Mouse (Mus musculus): ENCODE data around the gene Rab5c. TPM values are rescaled to one million over a fixed set of nuclear protein-coding genes. Genes with fewer than 3 reads are reported as not detected.

Rab5c gene
- 16.8 and 37.2 TPM in 2 replicates for polyA plus RNA-seq (2016; fragmentation: Nextera tagmentation; extraction: Ambion mirVana)

DNA sequence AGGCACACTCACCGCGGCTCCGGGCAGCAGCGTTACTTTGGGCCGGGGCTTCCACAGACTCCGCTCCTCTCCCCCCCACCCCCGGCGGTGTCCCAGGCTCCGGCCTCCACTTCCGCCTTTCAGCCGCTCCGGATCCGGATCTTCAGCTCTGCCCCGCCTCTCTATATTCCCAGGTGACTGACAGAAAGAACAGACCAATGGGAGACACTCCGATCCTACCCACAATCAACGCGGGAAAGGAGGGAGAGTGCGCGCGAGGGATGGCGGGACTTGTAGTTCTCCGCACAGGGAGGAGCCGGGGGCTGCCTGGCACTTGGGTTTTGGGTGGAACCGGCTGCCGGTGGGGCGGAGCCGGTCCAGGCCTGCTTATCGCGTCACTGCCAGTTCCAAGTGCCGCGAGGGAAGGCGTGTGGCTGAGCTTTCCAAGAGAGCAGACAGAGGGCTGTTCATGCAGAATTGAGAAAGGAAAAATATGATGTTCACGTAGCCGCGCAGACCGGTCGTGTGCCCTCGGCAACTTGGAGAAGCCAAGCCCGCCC is at the start of gene Rab5c:
Rab5c (minus strand) TSS at position 150 of the 539 bp plus-strand sequence.
- Histone ChIP-seq H3K4me1 (replicated peaks) (peaks cover 25% of the 10 kb centered on the region), H3K4me3 (peak within 1 kb of the TSS; percentile 98), H3K36me3 (peaks cover 20% of the 10 kb centered on the region), H3K9me3 (no peaks in the 10 kb centered on the region), H3K27ac (peak within 1 kb of the TSS; percentile 93), H3K27me3 (ENCODE audit: insufficient read depth, poor library complexity, severe bottlenecking) (peaks cover 4% of the 10 kb centered on the region; the same call in 1 of the 2 replicates)
- peak; percentile 99 for DNase-seq (ENCODE audit: low spot score)
- WGBS, result under 1% methylated on average over 39 of the region's 39 CpGs

DNA sequence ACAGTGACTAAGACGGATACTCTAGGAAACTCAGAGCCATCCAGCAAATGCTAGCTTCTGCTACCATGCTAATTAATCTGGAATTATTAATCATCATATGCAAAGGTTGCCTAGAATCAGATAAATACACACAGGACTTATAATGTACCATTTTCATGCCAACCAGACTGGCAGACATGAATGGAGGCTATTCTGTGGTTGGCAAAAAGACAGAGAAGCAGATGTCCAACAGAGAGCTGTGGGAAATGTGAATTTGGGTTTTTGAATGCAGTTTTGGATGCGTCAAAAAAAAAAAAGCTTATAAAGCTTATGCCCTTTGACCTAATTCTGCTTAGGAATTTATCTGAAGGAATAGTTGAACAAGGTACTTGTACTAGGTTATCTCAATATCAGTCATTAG is 47.8 kb upstream of the Rab5c start:
- Histone ChIP-seq H3K27me3 (ENCODE audit: insufficient read depth, poor library complexity, severe bottlenecking) (no peaks in the 10 kb centered on the region), H3K9me3 (no peaks in the 10 kb centered on the region), H3K27ac (no peak overlapping the region), H3K4me1 (replicated peaks) (peaks cover 21% of the 10 kb centered on the region), H3K4me3 (no peak overlapping the region), H3K36me3 (peaks cover 43% of the 10 kb centered on the region)
- DNase-seq (ENCODE audit: low spot score), result no peak
- 94% methylated on average over 2 of the region's 2 CpGs for WGBS

DNA sequence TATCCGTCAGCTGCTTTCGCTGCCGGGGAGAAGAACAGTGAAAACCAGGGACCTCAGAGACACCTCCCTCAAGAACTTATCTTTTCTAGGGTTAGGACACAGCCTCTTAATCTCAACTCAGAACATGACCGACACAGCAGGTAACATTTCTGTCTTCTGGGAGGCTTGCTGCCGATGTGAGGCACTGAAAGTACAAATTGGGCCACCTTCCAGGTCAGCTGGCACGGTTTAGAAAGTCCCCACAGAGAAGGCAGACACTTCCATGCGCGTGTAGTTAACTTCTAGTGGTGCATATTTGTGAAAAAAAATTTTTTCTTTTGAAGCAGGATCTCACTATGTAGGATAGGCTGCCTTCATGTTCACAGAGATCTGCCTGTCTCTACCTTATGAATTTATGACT is 46.3 kb upstream of the Rab5c start:
- DNase-seq (ENCODE audit: low spot score), result no peak
- no peaks in the 10 kb centered on the region for H3K27me3 ChIP-seq (ENCODE audit: insufficient read depth, poor library complexity, severe bottlenecking)
- peaks cover 17% of the 10 kb centered on the region for H3K4me1 ChIP-seq (replicated peaks)
- no peaks in the 10 kb centered on the region for H3K9me3 ChIP-seq
- peaks cover 42% of the 10 kb centered on the region for H3K36me3 ChIP-seq
- no peak overlapping the region for H3K27ac ChIP-seq
- 87% methylated on average over 8 of the region's 8 CpGs for WGBS
- no peak overlapping the region for H3K4me3 ChIP-seq

DNA sequence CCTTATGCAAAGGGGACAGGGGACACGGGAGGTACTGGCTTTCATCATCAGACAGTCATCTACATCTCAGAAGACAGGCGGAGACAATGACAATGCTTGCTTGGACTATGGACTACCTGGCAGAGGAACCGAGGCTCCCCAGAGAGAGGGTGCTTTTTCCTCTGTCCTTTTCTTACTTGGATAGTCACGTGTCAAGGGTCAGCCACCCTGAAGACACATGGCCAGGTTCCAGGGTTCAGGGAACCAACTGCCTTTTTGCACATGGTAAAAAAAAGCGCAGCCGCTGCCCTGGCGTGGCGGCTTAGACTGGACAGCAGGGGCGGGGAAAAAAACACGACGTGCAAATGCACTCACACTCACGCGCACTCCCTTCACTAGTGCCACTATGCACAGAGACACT is 44.6 kb upstream of the Rab5c start:
- no peak overlapping the region for H3K27ac ChIP-seq
- H3K9me3 ChIP-seq, result no peaks in the 10 kb centered on the region
- H3K27me3 ChIP-seq (ENCODE audit: insufficient read depth, poor library complexity, severe bottlenecking), result no peaks in the 10 kb centered on the region
- H3K4me1 ChIP-seq (replicated peaks), result peaks cover 17% of the 10 kb centered on the region
- H3K4me3 ChIP-seq, result no peak overlapping the region
- WGBS, result 86% methylated on average over 13 of the region's 13 CpGs
- DNase-seq (ENCODE audit: low spot score), result no peak
- peaks cover 33% of the 10 kb centered on the region for H3K36me3 ChIP-seq

DNA sequence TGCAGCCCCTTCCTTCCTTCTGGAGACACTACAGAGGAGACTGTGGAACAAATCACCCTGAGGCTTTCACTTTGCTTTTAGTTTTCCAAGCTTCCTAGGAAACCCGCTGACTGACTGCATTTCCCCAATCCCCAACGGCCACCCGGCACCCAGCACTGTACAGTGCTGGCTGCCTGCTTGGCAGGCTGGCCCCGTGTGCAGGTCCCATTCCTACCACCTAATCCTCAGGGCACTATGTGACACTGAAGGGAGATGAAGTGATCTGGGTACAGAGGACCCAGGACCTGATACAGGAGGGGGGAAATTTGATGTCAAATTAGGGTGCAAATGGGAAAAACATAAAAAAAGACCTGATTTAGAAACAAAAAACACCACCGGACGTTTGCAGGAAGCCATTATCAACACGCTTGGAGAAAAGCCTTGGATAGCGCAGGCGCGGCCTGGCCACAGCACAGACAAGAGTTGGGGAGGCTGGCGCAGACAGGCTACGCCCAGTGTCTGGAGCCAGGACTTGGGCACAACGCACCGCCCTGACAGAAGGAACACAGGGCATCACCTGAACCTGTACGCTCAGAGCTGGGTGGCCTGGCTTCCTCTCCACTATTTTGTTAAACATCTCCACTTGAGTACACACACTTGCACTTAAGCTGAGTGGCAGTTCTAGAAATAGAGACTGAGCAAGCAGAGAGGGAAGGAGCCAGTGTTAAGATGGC is 43.9 kb upstream of the Rab5c start:
- WGBS, result 92% methylated on average over 15 of the region's 15 CpGs
- Histone ChIP-seq H3K9me3 (no peaks in the 10 kb centered on the region), H3K4me1 (replicated peaks) (peaks cover 12% of the 10 kb centered on the region), H3K27me3 (ENCODE audit: insufficient read depth, poor library complexity, severe bottlenecking) (no peaks in the 10 kb centered on the region), H3K4me3 (no peak overlapping the region), H3K36me3 (peaks cover 33% of the 10 kb centered on the region), H3K27ac (no peak overlapping the region)
- DNase-seq (ENCODE audit: low spot score), result no peak

DNA sequence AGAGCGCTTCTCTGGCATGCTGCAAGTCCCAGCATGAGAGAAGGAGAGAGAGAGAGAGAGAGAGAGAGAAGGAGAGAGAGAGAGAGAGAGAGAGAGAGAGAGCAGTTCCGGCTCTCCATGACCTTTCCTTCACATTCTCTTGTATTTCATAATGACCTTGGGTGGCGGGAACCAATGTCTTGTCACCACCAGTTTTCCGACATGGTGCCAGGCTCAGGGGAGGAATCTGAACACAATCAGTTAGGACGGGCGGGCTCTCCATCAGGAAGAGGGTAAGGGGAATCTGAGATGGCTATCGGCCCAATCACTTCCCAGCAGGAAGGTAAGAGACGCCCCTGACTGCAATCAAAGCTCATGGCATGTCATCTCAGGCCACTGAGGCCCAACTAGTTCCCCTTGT is 42.2 kb upstream of the Rab5c start:
- H3K27me3 ChIP-seq (ENCODE audit: insufficient read depth, poor library complexity, severe bottlenecking), result no peaks in the 10 kb centered on the region
- no peak overlapping the region for H3K4me3 ChIP-seq
- H3K9me3 ChIP-seq, result no peaks in the 10 kb centered on the region
- H3K4me1 ChIP-seq (replicated peaks), result peaks cover 4% of the 10 kb centered on the region; the same call in 1 of the 2 replicates
- peaks cover 29% of the 10 kb centered on the region for H3K36me3 ChIP-seq
- DNase-seq (ENCODE audit: low spot score), result no peak
- 81% methylated on average over 8 of the region's 8 CpGs for WGBS
- no peak overlapping the region for H3K27ac ChIP-seq

DNA sequence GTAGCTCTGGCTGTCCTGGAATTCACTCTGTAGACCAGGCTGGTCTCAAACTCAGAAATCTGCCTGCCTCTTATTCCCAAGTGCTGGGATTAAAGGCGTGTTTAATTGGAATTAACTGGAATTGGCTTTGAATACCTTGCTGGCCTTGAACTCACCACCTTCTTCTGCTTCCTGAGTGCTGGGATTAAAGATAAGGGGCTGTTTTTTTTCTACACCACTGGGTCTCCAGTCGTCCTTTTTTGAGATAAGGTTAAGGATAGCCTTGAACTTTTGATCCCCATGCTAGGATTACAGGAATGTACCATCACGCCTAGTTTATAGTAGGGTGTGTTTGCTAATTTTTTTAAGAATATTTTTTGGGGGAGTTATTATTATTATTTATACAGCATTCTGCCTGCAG is 40.1 kb upstream of the Rab5c start:
- 76% methylated on average over 3 of the region's 3 CpGs for WGBS
- DNase-seq (ENCODE audit: low spot score), result no peak
- Histone ChIP-seq H3K27ac (no peak overlapping the region), H3K27me3 (ENCODE audit: insufficient read depth, poor library complexity, severe bottlenecking) (no peaks in the 10 kb centered on the region), H3K9me3 (no peaks in the 10 kb centered on the region), H3K4me1 (replicated peaks) (no peaks in the 10 kb centered on the region), H3K36me3 (peaks cover 24% of the 10 kb centered on the region), H3K4me3 (no peak overlapping the region)

DNA sequence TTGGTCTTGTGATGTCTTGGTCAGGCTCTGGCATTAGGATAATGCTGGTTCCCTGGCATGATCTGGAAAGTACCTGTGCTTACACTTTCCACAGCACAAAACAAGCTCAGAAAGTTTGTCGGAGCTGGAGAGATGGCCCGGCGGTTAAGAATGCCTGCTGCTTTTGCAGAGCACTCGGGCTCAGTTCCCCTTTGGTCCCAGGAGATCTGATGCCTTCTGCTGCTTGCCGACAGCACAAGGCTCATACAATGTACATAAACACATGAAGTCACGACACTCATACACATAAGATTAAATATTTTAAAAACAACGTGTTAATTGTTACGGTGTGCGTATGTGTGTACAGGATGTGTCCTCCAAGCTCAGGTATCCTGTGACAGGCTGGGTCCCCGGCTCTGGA is 37.9 kb upstream of the Rab5c start:
- no peak overlapping the region for H3K27ac ChIP-seq
- no peak overlapping the region for H3K4me3 ChIP-seq
- H3K4me1 ChIP-seq (replicated peaks), result no peaks in the 10 kb centered on the region
- WGBS, result 87% methylated on average over 10 of the region's 10 CpGs
- H3K27me3 ChIP-seq (ENCODE audit: insufficient read depth, poor library complexity, severe bottlenecking), result no peaks in the 10 kb centered on the region
- H3K9me3 ChIP-seq, result no peaks in the 10 kb centered on the region
- peaks cover 8% of the 10 kb centered on the region; the same call in 1 of the 2 replicates for H3K36me3 ChIP-seq
- no peak for DNase-seq (ENCODE audit: low spot score)

DNA sequence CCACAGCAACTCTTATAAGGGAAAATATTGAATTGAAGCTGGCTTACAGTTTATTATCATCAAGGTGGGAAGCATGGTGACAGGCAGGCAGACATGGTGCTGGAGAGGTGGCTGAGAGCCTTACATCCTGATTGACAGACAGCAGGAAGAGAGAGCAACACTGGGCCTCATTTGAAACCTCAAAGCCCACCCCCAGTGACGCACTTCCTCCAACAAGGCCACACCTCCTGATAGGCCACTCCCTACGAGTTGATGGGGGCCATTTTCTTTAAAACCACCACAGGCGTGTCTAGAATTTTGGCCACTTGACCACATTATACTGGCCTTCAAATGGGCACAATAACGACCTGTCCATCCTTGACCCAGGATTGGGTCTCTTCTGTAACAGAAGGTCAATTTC is 36.2 kb upstream of the Rab5c start:
- peaks cover 12% of the 10 kb centered on the region for H3K4me1 ChIP-seq (replicated peaks)
- H3K36me3 ChIP-seq, result peaks cover 2% of the 10 kb centered on the region; the same call in 1 of the 2 replicates
- WGBS, result 81% methylated on average over 4 of the region's 4 CpGs
- DNase-seq (ENCODE audit: low spot score), result no peak
- no peaks in the 10 kb centered on the region for H3K9me3 ChIP-seq
- H3K27me3 ChIP-seq (ENCODE audit: insufficient read depth, poor library complexity, severe bottlenecking), result no peaks in the 10 kb centered on the region
- no peak overlapping the region for H3K4me3 ChIP-seq
- H3K27ac ChIP-seq, result no peak overlapping the region

DNA sequence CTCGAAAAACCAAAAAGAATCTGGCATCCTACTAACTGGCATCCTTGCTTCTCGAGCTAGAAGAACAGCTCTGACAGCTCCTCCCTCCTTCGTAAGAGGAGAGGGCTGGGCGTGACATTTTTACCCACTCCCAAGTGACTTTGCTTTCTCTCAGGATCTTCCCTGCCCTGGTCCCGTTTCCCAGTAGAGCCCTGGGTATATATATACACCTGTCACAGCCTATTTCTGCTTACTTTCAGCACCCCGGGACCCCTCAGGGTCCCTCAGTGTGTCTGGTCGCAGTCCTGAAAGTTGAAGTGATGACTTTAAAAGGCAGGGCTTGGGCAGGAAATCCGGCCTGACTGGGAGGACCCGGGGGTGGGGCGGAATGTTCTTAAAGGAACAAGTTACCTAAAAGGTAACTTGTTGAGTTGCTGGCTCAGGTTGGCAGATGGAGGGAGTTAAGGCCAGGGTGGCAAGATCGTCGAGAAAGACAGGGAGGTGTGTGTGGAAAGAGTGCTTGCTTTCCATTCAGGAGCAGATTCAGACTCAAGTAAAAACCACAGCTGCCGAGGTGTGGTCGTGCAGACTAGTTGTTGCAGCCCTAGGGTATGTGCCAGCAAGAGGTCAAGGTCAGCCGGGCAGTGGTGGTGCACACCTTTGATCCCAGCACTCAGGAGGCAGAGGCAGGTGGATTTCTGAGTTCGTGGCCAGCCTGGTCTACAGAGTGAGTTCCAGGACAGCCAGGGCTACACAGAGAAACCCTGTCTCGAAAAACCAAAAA is 32.8 kb upstream of the Rab5c start, which contains the start of gene Ghdc:
Ghdc (minus strand) TSS at position 312 of the 763 bp plus-strand sequence.
- peak within 1 kb of the TSS; percentile 59 for H3K4me3 ChIP-seq
- peak within 1 kb of the TSS; percentile 56; the same call in 1 of the 2 replicates for H3K27ac ChIP-seq
- 25% methylated on average over 17 of the region's 17 CpGs for WGBS
- DNase-seq (ENCODE audit: low spot score), result peak; percentile 58
- no peaks in the 10 kb centered on the region for H3K36me3 ChIP-seq
- no peaks in the 10 kb centered on the region for H3K9me3 ChIP-seq
- H3K27me3 ChIP-seq (ENCODE audit: insufficient read depth, poor library complexity, severe bottlenecking), result no peaks in the 10 kb centered on the region
- H3K4me1 ChIP-seq (replicated peaks), result peaks cover 12% of the 10 kb centered on the region

DNA sequence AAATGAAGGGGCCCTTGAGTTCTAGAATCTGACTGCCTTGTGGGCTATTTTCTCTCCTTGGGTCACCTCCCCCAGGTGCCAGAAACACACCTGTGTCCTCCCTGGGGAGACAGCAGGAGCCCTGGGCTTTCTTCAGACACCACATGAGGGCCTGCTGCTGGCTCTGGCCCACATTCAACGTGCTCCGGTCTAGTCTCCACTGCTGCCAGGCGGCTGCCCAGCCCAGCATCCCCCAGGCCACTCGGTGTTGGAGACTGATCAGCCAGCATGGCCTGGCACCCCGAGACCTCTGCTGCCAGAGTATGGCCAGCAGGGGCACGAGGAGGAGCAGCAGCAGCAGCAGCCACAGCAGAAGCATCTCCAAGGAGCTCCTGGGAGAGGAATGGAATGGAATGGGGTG is 32.0 kb upstream of the Rab5c start:
- peak overlapping the region; percentile 56; the same call in 1 of the 2 replicates for H3K27ac ChIP-seq
- no peaks in the 10 kb centered on the region for H3K9me3 ChIP-seq
- DNase-seq (ENCODE audit: low spot score), result peak; percentile 12
- 51% methylated on average over 6 of the region's 6 CpGs for WGBS
- H3K4me1 ChIP-seq (replicated peaks), result peaks cover 12% of the 10 kb centered on the region
- no peaks in the 10 kb centered on the region for H3K36me3 ChIP-seq
- peak overlapping the region; percentile 59 for H3K4me3 ChIP-seq
- no peaks in the 10 kb centered on the region for H3K27me3 ChIP-seq (ENCODE audit: insufficient read depth, poor library complexity, severe bottlenecking)

DNA sequence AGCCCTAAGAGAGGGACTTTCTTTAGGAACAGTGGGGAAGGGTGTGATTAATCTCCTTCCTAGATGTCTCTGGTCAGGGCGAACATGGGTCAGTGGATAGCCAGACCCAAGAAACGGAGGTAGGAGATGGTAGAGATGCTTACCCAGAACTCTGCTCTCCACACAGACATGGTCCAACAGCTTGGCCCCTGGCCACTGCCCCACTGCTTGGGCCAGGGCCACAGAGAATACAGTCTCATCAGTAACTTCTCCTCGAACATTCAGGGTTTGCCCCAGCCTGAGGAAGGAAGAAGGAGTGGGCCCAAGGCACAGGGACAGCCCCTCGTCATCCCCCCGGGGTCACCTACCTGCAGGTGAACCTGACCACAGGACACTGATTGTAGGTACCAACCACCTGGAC is 29.9 kb upstream of the Rab5c start:
- Histone ChIP-seq H3K4me1 (replicated peaks) (peaks cover 12% of the 10 kb centered on the region), H3K9me3 (no peaks in the 10 kb centered on the region), H3K36me3 (no peaks in the 10 kb centered on the region), H3K27ac (no peak overlapping the region), H3K4me3 (no peak overlapping the region), H3K27me3 (ENCODE audit: insufficient read depth, poor library complexity, severe bottlenecking) (peaks cover 6% of the 10 kb centered on the region)
- DNase-seq (ENCODE audit: low spot score), result no peak
- 90% methylated on average over 5 of the region's 5 CpGs for WGBS

DNA sequence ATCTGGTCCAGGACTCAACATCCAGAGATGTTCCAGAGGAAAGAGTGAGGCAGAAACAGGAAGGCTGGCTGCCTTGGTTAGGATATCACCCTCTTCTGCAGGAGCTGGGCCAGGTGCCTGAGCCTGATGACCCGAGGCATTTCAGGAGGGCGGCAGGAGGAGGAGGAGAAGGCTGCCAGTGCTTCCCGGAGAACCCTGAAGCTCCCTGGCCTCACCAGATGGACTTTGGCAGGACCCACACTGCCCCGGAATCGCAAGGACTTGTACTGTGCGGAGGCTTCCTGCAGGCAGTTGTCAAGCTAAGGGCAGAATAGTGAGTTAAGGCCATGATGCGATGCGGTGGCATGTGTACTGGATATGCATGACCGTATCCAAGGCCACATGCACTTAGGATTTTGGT is 28.7 kb upstream of the Rab5c start:
- WGBS, result 87% methylated on average over 9 of the region's 9 CpGs

More for the DNA sequence above, 28.7 kb upstream of the Rab5c start:
- Histone ChIP-seq H3K9me3 (no peaks in the 10 kb centered on the region), H3K36me3 (no peaks in the 10 kb centered on the region), H3K4me3 (no peak overlapping the region), H3K4me1 (replicated peaks) (peaks cover 16% of the 10 kb centered on the region), H3K27me3 (ENCODE audit: insufficient read depth, poor library complexity, severe bottlenecking) (peaks cover 17% of the 10 kb centered on the region), H3K27ac (no peak overlapping the region)
- no peak for DNase-seq (ENCODE audit: low spot score)
